Mouse (Mus musculus): Measurements from ENCODE around the gene Tmem206. TPM values are rescaled to one million over a fixed set of nuclear protein-coding genes. Genes with fewer than 3 reads are reported as not detected.
A peak's percentile ranks its signal among the peaks of the same experiment; 100 is the strongest.

The Tmem206 gene
- polyA plus RNA-seq, 1 experiment from 2014 or later = 57.0 TPM

DNA sequence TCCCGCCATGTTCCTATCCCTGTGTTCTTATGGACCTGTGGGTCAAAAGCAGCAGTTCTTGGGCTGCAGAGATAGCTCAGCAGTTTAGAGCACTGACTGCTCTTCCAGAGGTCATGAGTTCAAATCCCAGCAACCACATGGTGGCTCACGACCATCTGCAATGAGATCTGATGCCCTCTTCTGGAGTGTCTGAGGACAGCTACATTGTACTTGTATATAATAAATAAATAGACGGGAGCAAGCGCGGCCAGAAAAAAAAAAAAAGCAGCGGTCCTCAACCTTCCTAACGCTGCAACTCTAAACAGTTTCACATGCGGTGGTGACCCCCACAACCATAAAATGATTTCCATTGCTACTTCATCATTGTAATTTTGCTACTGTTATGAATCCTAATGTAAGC is 8.9 kb upstream of the Tmem206 start:
- ATAC-seq (no peak), DNase-seq (ENCODE audit: low spot score) (no peak)
- Histone ChIP-seq H3K9me3 (replicated peaks; ENCODE audit: control insufficient read depth, low read length) (no peaks in the 10 kb centered on the region), H3K27ac (ENCODE audit: low read depth, low read length) (no peak overlapping the region), H3K27me3 (replicated peaks; ENCODE audit: control insufficient read depth, insufficient read depth, low read length) (0 out of 2 replicates have a peak, but pooled peaks cover 4% of the 10 kb centered on the region), H3K4me2 (ENCODE audit: low read length) (peak overlapping the region; percentile 78; the same call in 1 of the 2 replicates), H3K4me3 (ENCODE audit: low read depth, low read length) (no peak overlapping the region), H3K36me3 (ENCODE audit: control insufficient read depth, insufficient read depth, low read length) (no peaks in the 10 kb centered on the region), H3K9ac (ENCODE audit: low read length) (peak overlapping the region; percentile 87; the same call in 1 of the 2 replicates), H3K4me1 (ENCODE audit: control insufficient read depth, insufficient read depth, low read length) (peaks cover 5% of the 10 kb centered on the region; the same call in 1 of the 2 replicates)
- 85% methylated on average over 8 of the region's 8 CpGs for WGBS

DNA sequence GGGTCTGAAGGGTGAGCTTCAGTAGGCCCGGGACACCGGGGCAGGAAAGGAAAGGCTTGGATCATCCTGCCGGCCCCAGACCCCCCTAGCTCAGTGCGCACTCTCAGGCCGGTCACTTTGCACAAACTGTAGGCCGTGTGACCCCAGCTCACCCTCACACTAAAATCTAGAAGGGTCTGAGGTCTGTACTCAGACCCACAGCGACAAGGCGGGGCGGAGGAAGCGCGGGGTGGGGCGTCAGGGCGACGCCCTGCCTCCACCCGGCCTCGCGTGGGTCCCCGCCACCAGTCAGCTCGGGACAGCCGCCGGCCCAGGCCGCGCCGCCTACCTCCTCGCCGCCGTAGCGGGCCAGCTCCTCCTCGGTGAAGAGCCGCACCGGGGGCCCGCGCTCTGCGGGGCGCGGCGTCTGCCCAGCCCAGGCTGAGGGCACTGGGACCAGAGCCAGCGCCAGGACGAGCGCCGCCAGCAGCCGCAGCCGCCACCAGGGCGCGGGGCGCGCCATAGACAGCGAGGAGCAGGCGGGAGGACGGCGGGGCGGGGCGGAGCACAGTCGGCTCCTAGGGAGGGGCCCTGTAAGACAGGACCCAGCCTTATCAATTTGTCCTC is 8.0 kb upstream of the Tmem206 start, which contains the start of gene Nenf:
TSS of gene Nenf (minus strand) at position 604 of the 606 bp plus-strand sequence.
- Histone ChIP-seq H3K9me3 (replicated peaks; ENCODE audit: control insufficient read depth, low read length) (no peaks in the 10 kb centered on the region), H3K27ac (ENCODE audit: low read depth, low read length) (0 out of 2 replicates have a peak within 1 kb of the TSS, but pooled peaks have one; percentile 27), H3K36me3 (ENCODE audit: control insufficient read depth, insufficient read depth, low read length) (no peaks in the 10 kb centered on the region), H3K4me2 (ENCODE audit: low read length) (peak within 1 kb of the TSS; percentile 78), H3K4me1 (ENCODE audit: control insufficient read depth, insufficient read depth, low read length) (peaks cover 4% of the 10 kb centered on the region; the same call in 1 of the 2 replicates), H3K4me3 (ENCODE audit: low read depth, low read length) (peak within 1 kb of the TSS; percentile 62), H3K27me3 (replicated peaks; ENCODE audit: control insufficient read depth, insufficient read depth, low read length) (0 out of 2 replicates have a peak, but pooled peaks cover 4% of the 10 kb centered on the region), H3K9ac (ENCODE audit: low read length) (peak within 1 kb of the TSS; percentile 87)
- ATAC-seq = peak; percentile 94
- peak; percentile 74 for DNase-seq (ENCODE audit: low spot score)
- WGBS = 1% methylated on average over 51 of the region's 54 CpGs

DNA sequence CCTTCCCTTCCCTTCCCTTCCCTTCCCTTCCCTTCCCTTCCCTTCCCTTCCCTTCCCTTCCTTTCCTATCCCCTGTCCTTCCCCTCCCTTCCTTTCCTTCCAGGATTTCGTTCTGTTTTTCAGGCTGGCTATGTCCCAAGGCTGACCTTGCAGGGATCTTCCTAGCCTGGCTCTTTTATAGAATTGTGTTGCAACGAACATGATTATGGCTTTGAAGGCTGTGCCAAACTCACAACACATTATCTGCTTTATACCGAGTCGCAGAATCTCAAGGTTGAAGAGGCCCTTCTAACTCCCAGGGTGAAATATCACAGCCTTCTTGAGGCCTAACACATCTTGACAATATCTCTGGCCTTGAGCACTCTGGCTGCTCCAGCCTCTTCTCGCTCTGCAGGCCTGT is 7.0 kb upstream of the Tmem206 start:
- DNase-seq (ENCODE audit: low spot score) = no peak
- no peak for ATAC-seq
- Histone ChIP-seq H3K36me3 (ENCODE audit: control insufficient read depth, insufficient read depth, low read length) (no peaks in the 10 kb centered on the region), H3K4me3 (ENCODE audit: low read depth, low read length) (no peak overlapping the region), H3K4me1 (ENCODE audit: control insufficient read depth, insufficient read depth, low read length) (no peaks in the 10 kb centered on the region), H3K9ac (ENCODE audit: low read length) (no peak overlapping the region), H3K27me3 (replicated peaks; ENCODE audit: control insufficient read depth, insufficient read depth, low read length) (0 out of 2 replicates have a peak, but pooled peaks cover 4% of the 10 kb centered on the region), H3K27ac (ENCODE audit: low read depth, low read length) (no peak overlapping the region), H3K9me3 (replicated peaks; ENCODE audit: control insufficient read depth, low read length) (no peaks in the 10 kb centered on the region), H3K4me2 (ENCODE audit: low read length) (no peak overlapping the region)
- WGBS = 75% methylated on average over 4 of the region's 5 CpGs

DNA sequence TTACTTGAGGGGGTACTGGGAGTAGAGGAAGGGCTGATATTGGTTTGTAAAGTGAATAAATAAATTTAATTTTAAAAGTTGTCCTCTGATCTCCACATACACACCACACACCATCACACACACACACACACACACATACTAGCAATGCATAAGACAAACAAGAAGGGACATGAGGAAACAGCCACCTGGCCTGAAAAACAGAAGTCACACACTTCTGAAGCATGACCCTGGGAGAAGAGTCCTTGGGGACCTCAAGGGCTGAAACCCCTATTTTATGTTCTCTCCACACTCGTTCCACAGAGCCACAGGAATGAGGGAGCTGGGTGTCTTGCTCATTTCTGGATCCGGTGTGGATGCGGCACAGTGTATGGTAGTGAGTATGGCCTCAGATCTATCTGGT is 2.3 kb upstream of the Tmem206 start:
- no peaks in the 10 kb centered on the region for H3K9me3 ChIP-seq (replicated peaks; ENCODE audit: control insufficient read depth, low read length)
- ATAC-seq (no peak), DNase-seq (ENCODE audit: low spot score) (no peak)
- H3K9ac ChIP-seq (ENCODE audit: low read length) = no peak overlapping the region
- no peaks in the 10 kb centered on the region for H3K36me3 ChIP-seq (ENCODE audit: control insufficient read depth, insufficient read depth, low read length)
- H3K27ac ChIP-seq (ENCODE audit: low read depth, low read length) = no peak overlapping the region
- no peak overlapping the region for H3K4me3 ChIP-seq (ENCODE audit: low read depth, low read length)
- H3K27me3 ChIP-seq (replicated peaks; ENCODE audit: control insufficient read depth, insufficient read depth, low read length) = 0 out of 2 replicates have a peak, but pooled peaks cover 4% of the 10 kb centered on the region
- peaks cover 23% of the 10 kb centered on the region for H3K4me1 ChIP-seq (ENCODE audit: control insufficient read depth, insufficient read depth, low read length)
- WGBS = 86% methylated on average over 3 of the region's 3 CpGs
- no peak overlapping the region for H3K4me2 ChIP-seq (ENCODE audit: low read length)

DNA sequence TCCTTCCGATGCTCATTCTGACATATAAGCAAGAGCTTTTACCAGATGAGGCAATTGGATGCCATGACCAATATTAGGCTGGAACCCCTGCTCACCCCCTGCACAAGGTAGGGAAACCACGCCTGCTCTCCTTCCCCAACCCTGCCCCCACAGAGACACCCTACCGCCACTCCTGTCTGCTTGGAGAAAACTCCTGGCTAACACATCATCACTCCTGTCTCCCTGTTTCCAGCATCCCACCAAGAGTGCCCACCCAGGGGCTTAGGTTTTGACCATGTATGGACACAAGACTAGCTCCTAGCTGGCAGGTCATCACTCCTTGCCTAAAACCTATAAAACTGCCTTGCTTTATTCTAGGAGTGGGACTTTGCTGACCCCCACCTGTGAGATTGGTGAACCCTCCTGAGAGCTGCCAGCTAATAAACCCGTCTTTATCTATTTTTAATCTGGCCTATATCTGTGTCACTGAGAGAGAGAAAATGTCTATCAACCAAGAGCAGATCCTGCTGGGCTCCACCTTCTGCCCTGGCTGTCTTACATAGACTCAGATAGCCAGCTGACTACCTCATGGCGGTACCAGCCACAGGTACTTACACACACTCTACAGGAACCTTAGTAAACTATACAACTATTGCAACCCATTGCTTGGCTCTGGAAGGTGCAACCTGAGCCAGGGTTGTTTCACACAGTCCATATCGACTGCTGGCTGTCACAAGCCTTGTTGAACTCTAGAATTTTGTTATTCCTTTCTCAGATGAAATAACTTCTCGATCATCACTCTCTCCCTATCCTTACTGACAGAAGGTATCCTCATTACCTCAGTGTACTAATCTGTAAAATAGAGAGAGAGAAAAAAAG is 750 bp upstream of the Tmem206 start:
- Histone ChIP-seq H3K4me3 (ENCODE audit: low read depth, low read length) (peak overlapping the region; percentile 84), H3K9ac (ENCODE audit: low read length) (peak overlapping the region; percentile 22; the same call in 1 of the 2 replicates), H3K9me3 (replicated peaks; ENCODE audit: control insufficient read depth, low read length) (no peaks in the 10 kb centered on the region), H3K27me3 (replicated peaks; ENCODE audit: control insufficient read depth, insufficient read depth, low read length) (0 out of 2 replicates have a peak, but pooled peaks cover 3% of the 10 kb centered on the region), H3K36me3 (ENCODE audit: control insufficient read depth, insufficient read depth, low read length) (0 out of 2 replicates have a peak, but pooled peaks cover 4% of the 10 kb centered on the region), H3K4me2 (ENCODE audit: low read length) (peak overlapping the region; percentile 87), H3K27ac (ENCODE audit: low read depth, low read length) (no peak overlapping the region; the same call in none of the 2 replicates), H3K4me1 (ENCODE audit: control insufficient read depth, insufficient read depth, low read length) (peaks cover 26% of the 10 kb centered on the region)
- ATAC-seq = peak; percentile 13
- no peak for DNase-seq (ENCODE audit: low spot score)
- 88% methylated on average over 7 of the region's 7 CpGs for WGBS

DNA sequence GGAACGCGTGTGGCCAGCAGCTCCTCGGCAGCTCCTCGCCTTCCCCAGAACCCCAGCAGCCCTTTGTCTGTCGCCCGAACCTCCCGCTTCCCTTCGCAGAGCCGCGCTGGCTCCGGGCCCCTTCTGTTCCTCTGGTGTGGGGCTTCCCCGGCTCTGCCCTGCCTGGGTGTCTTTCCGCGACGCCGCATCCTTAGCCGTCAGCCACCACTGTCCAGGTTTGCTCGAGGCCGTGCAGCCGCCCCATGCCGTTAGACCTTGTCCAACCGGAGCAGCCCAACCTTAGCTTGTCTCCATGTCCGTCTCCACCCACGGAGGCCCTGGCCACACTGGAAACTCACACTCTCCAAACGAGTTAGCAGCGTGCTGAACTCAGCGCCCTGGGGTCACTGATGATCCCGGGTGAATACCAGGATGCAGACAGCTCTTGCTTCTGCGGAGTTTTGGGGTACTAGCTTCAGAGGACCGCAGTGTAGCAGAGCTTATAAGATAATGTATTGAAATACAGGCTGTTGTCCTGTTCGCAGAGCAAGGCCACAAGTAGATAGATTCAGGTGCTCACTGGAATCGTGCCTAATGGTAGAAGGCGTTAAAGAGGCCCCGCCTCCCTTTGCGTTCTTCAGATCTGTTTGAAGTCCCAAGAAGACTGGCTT is 646 bp downstream of the Tmem206 start:
- Histone ChIP-seq H3K9ac (ENCODE audit: low read length) (peak overlapping the region; percentile 92), H3K4me2 (ENCODE audit: low read length) (peak overlapping the region; percentile 87), H3K4me3 (ENCODE audit: low read depth, low read length) (peak overlapping the region; percentile 84), H3K4me1 (ENCODE audit: control insufficient read depth, insufficient read depth, low read length) (peaks cover 26% of the 10 kb centered on the region), H3K36me3 (ENCODE audit: control insufficient read depth, insufficient read depth, low read length) (peaks cover 11% of the 10 kb centered on the region; the same call in 1 of the 2 replicates), H3K27ac (ENCODE audit: low read depth, low read length) (peak overlapping the region; percentile 85), H3K9me3 (replicated peaks; ENCODE audit: control insufficient read depth, low read length) (no peaks in the 10 kb centered on the region), H3K27me3 (replicated peaks; ENCODE audit: control insufficient read depth, insufficient read depth, low read length) (no peaks in the 10 kb centered on the region)
- 1% methylated on average over 31 of the region's 35 CpGs for WGBS
- DNase-seq (ENCODE audit: low spot score) = peak; percentile 61
- ATAC-seq = peak; percentile 74

DNA sequence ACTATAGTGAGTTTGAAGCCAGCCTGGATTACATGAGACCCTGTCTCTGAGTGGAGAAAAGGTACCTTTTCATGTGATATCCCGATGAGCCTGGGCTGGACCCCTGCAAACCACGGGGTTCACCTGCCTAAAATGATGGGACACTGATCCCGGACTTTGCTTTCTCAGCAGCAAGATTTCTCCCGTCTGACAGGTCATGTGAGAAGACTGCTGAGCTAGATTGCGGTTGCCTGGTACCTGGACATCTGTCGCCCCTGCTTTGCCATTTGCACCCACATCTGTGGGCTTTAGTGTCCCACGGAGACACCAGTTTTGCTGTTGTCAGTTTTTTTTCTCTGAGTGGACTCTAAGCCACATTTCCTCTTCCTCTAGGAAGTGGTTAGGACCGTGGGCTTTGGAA is 1.5 kb downstream of the Tmem206 start:
- peaks cover 26% of the 10 kb centered on the region for H3K4me1 ChIP-seq (ENCODE audit: control insufficient read depth, insufficient read depth, low read length)
- H3K9ac ChIP-seq (ENCODE audit: low read length) = peak overlapping the region; percentile 32; the same call in 1 of the 2 replicates
- 81% methylated on average over 8 of the region's 8 CpGs for WGBS
- DNase-seq (ENCODE audit: low spot score) (no peak), ATAC-seq (no peak)
- H3K4me2 ChIP-seq (ENCODE audit: low read length) = peak overlapping the region; percentile 87
- no peaks in the 10 kb centered on the region for H3K27me3 ChIP-seq (replicated peaks; ENCODE audit: control insufficient read depth, insufficient read depth, low read length)
- peak overlapping the region; percentile 84; the same call in 1 of the 2 replicates for H3K4me3 ChIP-seq (ENCODE audit: low read depth, low read length)
- peaks cover 19% of the 10 kb centered on the region; the same call in 1 of the 2 replicates for H3K36me3 ChIP-seq (ENCODE audit: control insufficient read depth, insufficient read depth, low read length)
- H3K27ac ChIP-seq (ENCODE audit: low read depth, low read length) = no peak overlapping the region
- no peaks in the 10 kb centered on the region for H3K9me3 ChIP-seq (replicated peaks; ENCODE audit: control insufficient read depth, low read length)

DNA sequence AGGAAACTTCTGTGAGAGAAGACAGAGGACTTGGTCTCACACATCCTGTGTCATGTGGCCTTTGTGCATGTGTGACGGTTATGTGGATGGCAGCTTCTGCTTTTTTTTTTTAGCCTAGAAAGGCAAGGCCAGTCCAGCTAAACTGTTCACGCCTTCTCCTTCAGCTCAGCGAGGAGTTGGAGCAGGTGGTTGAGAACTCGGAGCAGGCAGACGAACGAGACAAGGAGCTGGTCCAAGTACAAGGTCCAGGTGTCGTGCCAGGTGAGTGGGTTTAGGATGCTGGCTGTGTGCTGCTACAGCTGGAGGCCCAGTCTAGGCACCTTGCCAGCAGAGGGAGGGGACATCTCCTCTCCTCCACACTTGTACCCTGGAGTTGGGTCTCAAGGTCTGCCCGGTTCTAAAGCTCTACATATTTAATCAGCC is 2.3 kb downstream of the Tmem206 start:
- no peaks in the 10 kb centered on the region for H3K27me3 ChIP-seq (replicated peaks; ENCODE audit: control insufficient read depth, insufficient read depth, low read length)
- H3K27ac ChIP-seq (ENCODE audit: low read depth, low read length) = no peak overlapping the region
- H3K9ac ChIP-seq (ENCODE audit: low read length) = peak overlapping the region; percentile 32
- peaks cover 26% of the 10 kb centered on the region for H3K4me1 ChIP-seq (ENCODE audit: control insufficient read depth, insufficient read depth, low read length)
- no peak for ATAC-seq
- no peak overlapping the region for H3K4me3 ChIP-seq (ENCODE audit: low read depth, low read length)
- H3K36me3 ChIP-seq (ENCODE audit: control insufficient read depth, insufficient read depth, low read length) = peaks cover 23% of the 10 kb centered on the region
- peak; percentile 18 for DNase-seq (ENCODE audit: low spot score)
- no peaks in the 10 kb centered on the region for H3K9me3 ChIP-seq (replicated peaks; ENCODE audit: control insufficient read depth, low read length)
- H3K4me2 ChIP-seq (ENCODE audit: low read length) = peak overlapping the region; percentile 87
- 65% methylated on average over 8 of the region's 8 CpGs for WGBS

Data from forebrain, embryonic 14.5 days (tissue).